Mouse (Mus musculus) urinary bladder, postnatal 36 days (tissue): ENCODE results near the gene Auh.

Experiments used
- DNase-seq, 2 experiments: peaks; one replicate each; pipeline ENCODE4 v3.0.0; 2022; ENCODE audit warnings: low spot score in 2 of 2, mixed read lengths in 1 of 2

Gene Auh

GRCm38 (mm10) chr13:52924457-52924856 lies 5.0 kb downstream of the Auh start:
- no peak for DNase-seq

GRCm38 (mm10) chr13:52921966-52922365 lies 7.5 kb downstream of the Auh start:
- DNase-seq, result no peak

GRCm38 (mm10) chr13:52921065-52921825 lies 8.2 kb downstream of the Auh start:
- DNase-seq, result no peak

- no peak for DNase-seq
Observed at GRCm38 (mm10) chr13:52919790-52920352, 9.6 kb downstream of the Auh start.

- no peak for DNase-seq
Observed at GRCm38 (mm10) chr13:52918333-52918732, 11.1 kb downstream of the Auh start.

- DNase-seq, result no peak
Observed at GRCm38 (mm10) chr13:52914591-52915110, 14.8 kb downstream of the Auh start.

- DNase-seq, result no peak
Observed at GRCm38 (mm10) chr13:52913926-52914325, 15.6 kb downstream of the Auh start.

GRCm38 (mm10) chr13:52912495-52912894 lies 17.0 kb downstream of the Auh start:
- DNase-seq, result no peak

- DNase-seq, result no peak
Observed at GRCm38 (mm10) chr13:52911259-52911658, 18.2 kb downstream of the Auh start.

GRCm38 (mm10) chr13:52906296-52906695 lies 23.2 kb downstream of the Auh start:
- DNase-seq, result no peak

- no peak for DNase-seq
Observed at GRCm38 (mm10) chr13:52904175-52904574, 25.3 kb downstream of the Auh start.

GRCm38 (mm10) chr13:52903767-52904166 lies 25.7 kb downstream of the Auh start:
- DNase-seq, result no peak

- no peak for DNase-seq
Observed at GRCm38 (mm10) chr13:52902517-52902916, 27.0 kb downstream of the Auh start.

- no peak for DNase-seq
Observed at GRCm38 (mm10) chr13:52899664-52900063, 29.8 kb downstream of the Auh start.

GRCm38 (mm10) chr13:52897806-52898205 lies 31.7 kb downstream of the Auh start:
- no peak for DNase-seq

GRCm38 (mm10) chr13:52892791-52893190 lies 36.7 kb downstream of the Auh start:
- peak in 1 of 2 experiments; percentile 39 for DNase-seq

GRCm38 (mm10) chr13:52892065-52892503 lies 37.4 kb downstream of the Auh start:
- DNase-seq, result peak; percentile 69

- DNase-seq, result no peak
Observed at GRCm38 (mm10) chr13:52890313-52890712, 39.2 kb downstream of the Auh start.

GRCm38 (mm10) chr13:52886779-52887178 lies 42.7 kb downstream of the Auh start:
- no peak for DNase-seq

GRCm38 (mm10) chr13:52883960-52884326 lies 45.5 kb downstream of the Auh start:
- DNase-seq, result no peak

GRCm38 (mm10) chr13:52883084-52883959 lies 46.2 kb downstream of the Auh start:
- DNase-seq, result no peak

- no peak for DNase-seq
Observed at GRCm38 (mm10) chr13:52880386-52880785, 49.1 kb downstream of the Auh start.
